Mouse (Mus musculus) monocyte, adult 2 months (primary cell): ENCODE measurements around the gene Nif3l1.

Experiments used
- DNase-seq, 2 experiments: peaks; one replicate each; pipeline ENCODE4 v3.0.0; 2022; ENCODE audit warnings: low spot score in 2 of 2, low read depth in 1 of 2

Gene Nif3l1

GRCm38 (mm10) chr1:58445143-58445722 is at the start of gene Nif3l1, which contains the start of gene Ppil3:
TSS of gene Nif3l1 (plus strand) at chr1:58445151.
TSS of gene Ppil3 (minus strand) at chr1:58445486.
- DNase-seq: peak; percentile 77 to 79

GRCm38 (mm10) chr1:58395341-58395740 is 49.6 kb upstream of the Nif3l1 start:
- DNase-seq: no peak

DNA sequence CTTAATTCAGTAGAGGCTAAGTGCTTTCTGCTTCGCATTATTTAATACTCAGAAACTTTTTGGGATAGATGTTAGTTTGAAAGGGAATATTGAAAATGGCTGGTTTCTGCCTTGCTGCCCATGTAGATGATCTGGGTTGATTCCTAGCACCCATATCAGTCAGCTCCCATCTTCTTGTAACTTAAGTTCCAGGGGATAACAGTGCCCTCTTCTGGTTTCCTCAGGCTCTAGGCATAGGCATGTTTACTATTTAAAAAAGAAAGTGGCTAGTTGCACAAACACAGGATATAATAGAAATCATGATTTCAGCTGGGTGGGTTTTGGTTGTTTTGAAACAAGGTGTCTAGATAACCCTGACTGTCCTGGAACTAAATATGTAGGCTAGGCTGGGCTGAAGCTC is 48.8 kb upstream of the Nif3l1 start:
- DNase-seq: no peak

DNA sequence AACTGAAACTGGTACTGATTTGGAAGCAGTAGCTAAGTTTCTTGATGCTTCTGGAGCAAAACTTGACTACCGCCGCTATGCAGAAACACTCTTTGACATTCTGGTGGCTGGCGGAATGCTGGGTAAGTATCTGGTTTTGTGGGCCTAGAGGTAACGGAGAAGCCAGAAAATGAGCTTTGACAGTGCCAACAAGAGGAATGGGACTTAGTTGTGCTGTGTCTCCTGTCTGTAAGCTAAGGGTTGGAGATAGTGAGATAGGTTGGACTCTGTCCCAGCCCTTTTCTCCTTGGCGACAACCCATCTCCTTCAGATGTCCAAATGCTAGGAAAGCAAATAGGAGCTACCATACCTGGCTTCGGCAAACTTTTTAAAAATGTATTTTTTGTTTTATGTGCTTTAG is 47.2 kb upstream of the Nif3l1 start:
- no peak for DNase-seq

- no peak for DNase-seq
Observed at GRCm38 (mm10) chr1:58401396-58401795, 43.6 kb upstream of the Nif3l1 start.

GRCm38 (mm10) chr1:58403745-58404144 is 41.2 kb upstream of the Nif3l1 start:
- no peak for DNase-seq

DNA sequence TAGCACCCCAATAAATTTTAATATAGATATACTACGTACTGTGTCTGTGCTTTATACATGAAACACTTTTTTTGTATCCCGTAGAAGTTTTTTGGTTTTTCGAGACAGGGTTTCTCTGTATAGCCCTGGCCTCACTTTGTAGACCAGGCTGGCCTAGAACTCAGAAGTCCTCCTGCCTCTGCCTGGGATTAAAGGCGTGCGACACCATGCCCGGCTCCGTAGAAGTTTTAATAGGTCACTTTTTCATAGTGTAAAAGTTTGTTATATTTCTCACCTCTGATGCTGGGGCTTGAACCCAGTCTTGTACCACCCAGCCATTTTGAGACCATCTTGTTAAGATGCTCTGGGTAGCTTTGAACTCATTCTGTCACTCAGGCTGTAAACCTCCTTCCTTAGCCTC is 37.6 kb upstream of the Nif3l1 start:
- no peak for DNase-seq

DNA sequence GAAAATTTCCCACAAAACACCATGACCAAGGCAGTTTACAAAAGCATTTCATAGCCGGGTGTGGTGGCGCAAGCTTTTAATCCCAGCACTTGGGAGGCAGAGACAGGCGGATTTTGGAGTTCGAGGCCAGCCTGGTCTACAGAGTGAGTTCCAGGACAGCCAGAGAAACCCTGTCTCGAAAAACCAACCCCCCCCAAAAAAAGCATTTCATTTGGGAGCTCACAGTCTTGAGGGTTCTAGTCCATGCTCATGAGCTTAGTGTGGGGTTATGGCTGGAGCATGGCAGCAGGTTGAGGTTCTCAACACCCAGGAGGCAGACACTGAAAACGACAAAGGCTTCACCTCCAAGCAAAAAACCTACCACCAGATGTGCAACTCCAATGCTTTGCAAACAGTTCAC is 36.8 kb upstream of the Nif3l1 start:
- no peak for DNase-seq

DNA sequence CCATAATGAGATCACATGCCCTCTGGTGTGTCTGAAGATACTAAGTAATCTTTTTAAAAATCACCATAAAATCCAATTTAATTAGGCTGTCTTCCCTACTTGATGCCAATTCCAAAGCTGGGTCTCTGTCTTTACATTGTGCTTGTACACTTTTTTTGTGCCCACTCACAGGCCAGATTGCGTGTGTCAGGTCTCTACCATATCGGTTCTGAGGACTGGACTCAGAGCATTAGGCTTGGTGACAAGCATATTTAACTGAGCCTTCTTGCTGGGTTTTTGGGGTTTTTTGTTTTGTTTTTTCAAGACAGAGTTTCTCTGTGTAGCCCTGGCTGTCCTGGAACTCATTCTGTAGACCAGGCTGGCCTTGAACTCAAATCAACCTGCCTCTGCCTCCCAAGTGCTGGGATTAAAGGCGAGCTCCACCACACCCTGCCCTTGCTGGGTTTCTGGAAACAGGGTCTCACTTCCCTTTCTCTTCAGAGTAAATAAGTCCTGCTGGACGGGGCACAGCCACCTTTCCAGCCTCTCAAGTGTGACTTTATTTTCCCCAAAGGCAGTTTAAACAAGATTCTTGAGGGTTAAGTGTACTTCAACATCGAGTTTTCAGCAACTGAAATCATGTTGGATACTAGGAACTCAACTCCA is 35.3 kb upstream of the Nif3l1 start:
- no peak for DNase-seq

- DNase-seq: no peak
Observed at GRCm38 (mm10) chr1:58410198-58410588, 34.8 kb upstream of the Nif3l1 start.

DNA sequence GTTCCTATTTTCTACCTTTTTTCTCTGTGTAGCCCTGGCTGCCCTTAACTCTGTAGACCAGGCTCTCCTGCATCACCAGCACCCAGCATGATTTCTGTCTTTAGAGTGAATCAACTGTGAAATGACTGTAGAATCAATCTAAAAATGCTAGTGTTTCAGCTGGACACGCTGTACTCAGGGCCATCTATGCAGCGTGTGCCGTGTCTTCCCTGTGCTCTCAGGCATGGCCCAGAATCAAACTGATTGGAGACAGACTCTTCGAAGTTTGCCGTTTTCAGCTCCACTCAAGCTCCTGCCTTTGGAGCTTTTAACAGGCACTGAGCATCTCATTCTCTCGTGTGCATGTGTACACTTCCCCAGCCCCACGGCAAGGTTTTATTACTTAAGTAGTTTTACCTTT is 34.2 kb upstream of the Nif3l1 start:
- no peak for DNase-seq

DNA sequence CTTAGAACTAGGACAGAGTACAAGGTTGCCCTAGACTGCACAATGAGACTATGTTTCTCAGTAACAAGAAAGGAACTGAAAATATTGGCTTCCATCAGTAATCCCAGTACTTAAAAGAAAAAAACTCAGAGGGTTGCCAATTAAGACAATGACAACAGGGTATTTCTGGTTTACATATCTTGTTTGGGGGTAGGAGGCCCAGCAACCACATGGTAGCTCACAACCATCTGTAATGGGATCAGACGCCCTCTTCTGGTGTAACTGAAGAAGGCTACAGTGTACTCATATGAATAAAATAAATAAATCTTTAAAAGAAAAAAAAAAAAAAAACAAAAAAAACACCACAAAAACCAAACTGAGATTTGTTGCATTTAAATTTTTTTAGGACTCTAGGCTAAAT is 29.5 kb upstream of the Nif3l1 start:
- DNase-seq: no peak

GRCm38 (mm10) chr1:58416048-58416447 is 28.9 kb upstream of the Nif3l1 start:
- DNase-seq: no peak

DNA sequence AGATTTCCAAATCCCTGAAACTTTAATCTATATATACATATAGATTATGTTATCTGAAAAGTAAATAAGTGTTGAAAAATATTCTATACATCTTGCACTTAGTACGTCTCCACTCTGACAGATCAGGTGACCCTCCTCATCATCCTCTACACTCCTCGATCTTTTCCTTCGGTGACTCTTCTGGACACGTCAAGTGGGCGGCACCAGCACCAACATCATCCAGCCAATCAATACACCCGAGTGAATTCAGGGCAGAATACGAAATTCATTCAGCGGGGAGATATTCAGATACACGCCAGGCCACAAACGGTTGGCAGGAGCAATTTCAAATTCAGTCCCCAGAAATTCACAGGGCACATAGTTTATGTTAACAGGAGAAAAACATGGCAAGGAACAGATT is 24.9 kb upstream of the Nif3l1 start:
- no peak for DNase-seq

DNA sequence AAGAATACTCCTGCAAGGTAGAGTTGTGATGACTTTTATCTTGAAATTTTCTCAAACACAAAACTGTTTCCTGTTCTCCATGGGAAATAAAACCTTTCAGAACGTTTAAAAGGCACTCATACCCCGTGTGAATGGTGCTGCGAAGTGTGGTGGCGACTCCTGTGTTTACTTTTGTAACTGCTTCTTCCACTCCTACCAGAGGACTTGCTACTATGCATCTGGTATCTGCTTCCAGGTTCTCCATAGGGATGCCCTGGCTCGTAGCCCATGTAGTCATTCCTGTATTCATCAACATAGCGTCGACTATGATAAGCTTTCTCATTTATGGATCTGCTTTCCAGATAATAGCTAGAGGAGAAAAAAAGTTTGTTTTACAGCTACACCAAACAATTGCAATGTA is 24.0 kb upstream of the Nif3l1 start:
- DNase-seq: no peak

DNA sequence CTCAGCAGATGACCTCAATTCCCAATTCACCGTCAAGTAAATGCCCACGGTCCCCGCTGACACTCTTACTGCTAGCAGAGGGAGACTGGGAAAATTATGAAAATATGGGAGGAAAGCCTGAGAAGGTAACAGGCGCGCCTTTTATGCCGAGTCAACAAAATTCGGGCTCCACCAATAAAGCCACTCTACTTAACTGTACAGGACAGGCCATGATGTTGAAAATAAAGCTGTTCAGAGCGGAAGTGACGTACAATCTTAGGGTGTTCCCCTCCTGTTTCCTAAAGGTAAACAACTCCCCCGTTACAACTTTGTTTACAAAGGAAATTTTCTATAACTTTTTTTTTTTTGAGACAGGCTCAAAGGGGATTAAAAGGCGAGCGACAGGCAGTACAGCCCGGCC is 22.1 kb upstream of the Nif3l1 start:
- DNase-seq: peak in 1 of 2 experiments; percentile 37

DNA sequence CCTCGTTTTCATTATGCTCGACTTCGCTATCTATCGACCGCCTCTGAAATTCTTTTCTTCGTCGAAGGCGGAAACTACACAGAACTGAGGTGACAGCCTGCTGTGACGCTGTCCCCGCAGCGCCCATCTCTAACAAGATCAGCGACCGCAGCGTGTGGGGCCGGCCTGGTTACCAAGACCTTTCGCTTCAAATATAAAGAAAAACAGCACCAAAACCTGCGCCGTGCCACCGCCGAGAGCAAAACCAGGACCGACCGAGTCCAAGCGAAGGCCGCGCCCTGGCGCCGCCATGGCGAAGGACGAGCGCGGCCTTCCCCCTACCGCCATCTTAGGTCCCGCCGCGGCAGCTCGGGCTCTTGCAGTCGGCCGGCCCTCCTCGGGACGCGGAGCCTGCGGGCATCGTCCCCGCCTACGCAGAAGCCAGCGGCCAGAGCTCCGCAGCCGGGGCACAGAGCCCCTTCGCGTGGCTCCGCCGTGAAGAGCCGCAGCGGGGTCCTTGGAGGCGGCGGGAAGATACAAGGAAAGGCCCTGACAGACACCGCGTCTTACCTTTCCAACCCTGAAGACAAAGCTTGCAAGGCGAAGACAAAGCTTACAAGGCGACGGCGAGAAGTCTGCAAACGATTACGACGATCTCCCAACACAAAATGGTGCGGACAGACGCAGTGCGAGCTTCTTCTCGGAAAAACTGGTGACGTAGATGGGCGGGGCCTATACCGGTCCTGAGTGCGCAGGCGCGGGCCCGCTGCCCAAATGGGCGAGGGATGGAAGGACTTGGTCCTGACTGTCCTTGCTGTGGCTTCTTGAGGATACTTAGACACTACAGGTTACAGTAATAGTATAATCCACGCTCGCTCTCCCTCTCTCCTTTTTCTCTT is 21.3 kb upstream of the Nif3l1 start, which contains the start of gene Clk1:
TSS of gene Clk1 (minus strand) at position 696 of the 878 bp plus-strand sequence.
- peak; percentile 89 to 98 for DNase-seq

DNA sequence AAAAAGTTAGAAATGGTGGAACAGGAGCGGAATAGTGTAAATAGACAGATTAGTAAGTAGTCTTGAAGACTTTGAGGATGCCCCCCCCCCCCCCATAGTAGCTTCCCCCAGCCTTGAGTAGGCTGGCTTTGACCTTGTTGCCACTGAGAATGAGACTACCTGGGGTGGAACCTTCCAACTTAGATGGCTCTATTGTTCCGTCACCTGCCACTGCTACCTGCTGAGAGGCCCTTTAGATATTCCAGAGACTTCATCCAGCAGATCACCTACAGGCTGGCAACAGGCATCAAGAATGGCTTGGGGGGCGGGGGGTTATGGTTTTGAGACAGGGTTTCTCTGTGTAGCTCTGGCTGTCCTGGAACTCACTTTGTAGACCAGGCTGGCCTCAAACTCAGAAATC is 20.4 kb upstream of the Nif3l1 start:
- no peak for DNase-seq

DNA sequence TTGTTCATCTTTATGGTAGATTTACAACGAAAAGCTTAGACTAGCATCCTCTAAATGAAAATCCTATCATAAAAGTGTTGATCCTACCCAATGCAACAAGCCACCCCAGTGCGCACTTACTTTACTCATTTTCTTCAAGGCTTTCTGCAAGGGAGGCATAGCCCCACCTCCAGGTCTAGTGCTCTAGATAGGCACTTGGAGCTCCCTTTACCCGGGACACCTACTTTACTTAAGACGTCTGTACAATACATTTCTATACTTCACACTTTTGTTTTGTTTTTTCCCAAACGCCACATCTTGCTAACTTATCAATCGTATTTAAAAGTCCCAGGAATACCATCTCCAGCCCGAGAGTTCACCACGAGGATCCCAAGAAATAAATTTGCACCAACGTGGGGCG is 260 bp upstream of the Nif3l1 start:
- DNase-seq: no peak

- no peak for DNase-seq
Observed at GRCm38 (mm10) chr1:58445861-58446260, 910 bp downstream of the Nif3l1 start.

DNA sequence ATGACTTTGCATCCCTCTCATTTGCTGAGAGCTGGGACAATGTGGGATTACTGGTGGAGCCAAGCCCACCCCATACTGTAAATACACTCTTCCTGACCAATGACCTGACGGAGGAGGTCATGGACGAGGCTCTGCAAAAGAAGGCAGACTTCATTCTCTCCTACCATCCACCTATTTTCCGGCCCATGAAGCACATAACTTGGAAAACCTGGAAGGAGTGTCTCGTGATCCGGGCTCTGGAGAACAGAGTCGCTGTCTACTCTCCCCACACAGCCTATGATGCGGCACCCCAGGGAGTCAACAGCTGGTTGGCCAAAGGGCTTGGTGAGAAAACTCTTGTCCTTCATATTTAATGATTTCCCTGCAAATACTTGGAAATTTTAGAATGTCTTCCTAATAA is 2.8 kb downstream of the Nif3l1 start:
- DNase-seq: no peak

DNA sequence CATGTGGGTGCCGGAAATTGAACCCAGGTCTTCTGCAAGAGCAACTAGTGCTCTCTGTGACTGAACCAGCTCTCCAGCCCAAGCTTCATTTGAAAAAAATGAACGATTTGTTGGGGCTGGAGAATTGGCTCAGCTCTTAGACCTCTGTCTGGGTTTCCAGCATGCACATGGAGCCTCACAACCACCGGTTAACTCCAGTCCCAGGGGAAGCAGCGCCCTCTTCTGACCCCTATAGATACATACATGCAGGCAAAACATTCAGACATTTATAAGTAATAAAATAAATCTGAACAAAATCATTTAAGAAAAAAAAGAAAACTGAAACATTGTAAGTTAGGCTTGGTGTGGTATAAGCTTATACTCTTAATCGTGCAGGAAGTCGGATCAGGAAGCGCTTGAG is 3.4 kb downstream of the Nif3l1 start:
- no peak for DNase-seq
